Mouse (Mus musculus) left cerebral cortex, adult 11 months (tissue): Measurements from ENCODE around the gene Sycp1.

Experiments used
- DNase-seq: peaks from one replicate; pipeline ENCODE4 v3.0.0; 2022; ENCODE audit warnings: low spot score

Gene Sycp1

GRCm38 (mm10) chr3:102935451-102936354 lies at the start of gene Sycp1:
TSS of gene Sycp1 (minus strand) at chr3:102936100.
- DNase-seq = no peak

- DNase-seq = no peak
Observed at GRCm38 (mm10) chr3:102980349-102980736, 44.4 kb upstream of the Sycp1 start.

GRCm38 (mm10) chr3:102979550-102980348 lies 43.8 kb upstream of the Sycp1 start:
- no peak for DNase-seq

- DNase-seq = no peak
Observed at GRCm38 (mm10) chr3:102976906-102977305, 41.0 kb upstream of the Sycp1 start.

GRCm38 (mm10) chr3:102970508-102970907 lies 34.6 kb upstream of the Sycp1 start:
- no peak for DNase-seq

GRCm38 (mm10) chr3:102970067-102970466 lies 34.2 kb upstream of the Sycp1 start:
- no peak for DNase-seq

GRCm38 (mm10) chr3:102964033-102964432 lies 28.1 kb upstream of the Sycp1 start, which contains the start of gene Nr1h5:
TSS of gene Nr1h5 (minus strand) at chr3:102964133.
- no peak for DNase-seq

- DNase-seq = no peak
Observed at GRCm38 (mm10) chr3:102955596-102955995, 19.7 kb upstream of the Sycp1 start.

- DNase-seq = no peak
Observed at GRCm38 (mm10) chr3:102955143-102955542, 19.2 kb upstream of the Sycp1 start.

GRCm38 (mm10) chr3:102954476-102954875 lies 18.6 kb upstream of the Sycp1 start:
- DNase-seq = no peak

- DNase-seq = no peak
Observed at GRCm38 (mm10) chr3:102946861-102947260, 11.0 kb upstream of the Sycp1 start.

GRCm38 (mm10) chr3:102946312-102946711 lies 10.4 kb upstream of the Sycp1 start:
- no peak for DNase-seq

- DNase-seq = no peak
Observed at GRCm38 (mm10) chr3:102938100-102938499, 2.2 kb upstream of the Sycp1 start.

- DNase-seq = no peak
Observed at GRCm38 (mm10) chr3:102899136-102899535, 36.8 kb downstream of the Sycp1 start.

- no peak for DNase-seq
Observed at GRCm38 (mm10) chr3:102880529-102880928, 55.4 kb downstream of the Sycp1 start.

- no peak for DNase-seq
Observed at GRCm38 (mm10) chr3:102848661-102849060, 87.2 kb downstream of the Sycp1 start.

- DNase-seq = no peak
Observed at GRCm38 (mm10) chr3:102842386-102842785, 93.5 kb downstream of the Sycp1 start.

- DNase-seq = peak; percentile 54
Observed at GRCm38 (mm10) chr3:102803937-102804336, 132.0 kb downstream of the Sycp1 start.

GRCm38 (mm10) chr3:102787369-102787768 lies 148.5 kb downstream of the Sycp1 start:
- DNase-seq = no peak

- DNase-seq = no peak
Observed at GRCm38 (mm10) chr3:102782618-102783017, 153.3 kb downstream of the Sycp1 start, which contains the start of gene Tshb. TSS of gene Tshb (minus strand) at chr3:102782718.

- DNase-seq = no peak
Observed at GRCm38 (mm10) chr3:102773018-102773417, 162.9 kb downstream of the Sycp1 start.
